In the genomic region with DNA sequence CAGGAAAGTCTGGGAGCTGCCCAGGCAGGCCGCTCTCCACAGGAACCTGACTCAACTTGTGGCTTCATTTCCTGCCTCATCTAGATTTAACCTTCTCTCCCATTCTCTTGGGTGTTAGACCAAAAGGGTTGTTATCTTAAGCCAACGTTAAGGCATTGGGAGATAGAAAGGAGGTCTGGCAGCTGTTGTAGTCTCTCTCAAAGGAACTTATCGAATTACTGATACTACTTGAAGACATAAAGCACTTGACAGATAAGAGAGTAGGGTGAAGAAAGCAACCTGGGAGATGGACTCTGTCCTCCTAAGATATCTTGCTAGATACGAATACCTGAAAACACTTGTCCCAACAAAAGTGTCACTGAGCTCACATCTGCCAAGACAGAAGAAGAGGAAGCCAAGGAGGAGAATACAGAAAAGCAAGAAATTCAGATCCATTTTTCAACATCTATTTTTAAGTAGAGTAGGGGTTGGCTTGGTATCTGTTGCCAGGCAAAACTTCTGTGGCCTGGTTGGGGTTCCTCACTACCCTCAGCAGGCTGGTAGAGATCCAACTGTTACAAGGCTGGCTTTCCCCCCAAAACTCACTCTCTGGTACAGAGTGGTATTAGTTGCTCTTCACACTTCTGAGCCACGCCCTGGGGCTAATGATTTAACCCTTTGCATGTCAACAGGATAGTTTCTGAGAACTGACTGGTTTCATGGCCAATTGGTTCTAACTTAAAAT, we compare ENCODE assay signal across 21 mouse cellular contexts. TPM values are rescaled to one million over a fixed set of nuclear protein-coding genes. Genes with fewer than 3 reads are reported as not detected.
DNase-seq lines count a peak whose midpoint lies in the region; ATAC-seq and TF ChIP-seq lines count a peak whose summit lies in the region.
"Had no signal": no experiment of that assay in that cellular context is flagged by ENCODE, and none has a peak within 500 bp of the region (broad histone marks: within the 10 kb centered on the region; RNA-seq: fewer than 3 reads in every experiment).

No protein-coding gene starts in this region.

- no peak for TF ChIP-seq CTCF in liver, postnatal 0 days (IDR thresholded peaks at IDR 0.05; ENCODE audit: low read depth)

- no peak overlapping the region for H3K4me3 ChIP-seq in liver, embryonic 12.5 days
- no peak overlapping the region for H3K4me3 ChIP-seq in liver, postnatal 0 days (ENCODE audit: low read depth, low read length)
- H3K4me3 ChIP-seq in liver, embryonic 15.5 days (replicated peaks): no peak overlapping the region
- H3K4me3 ChIP-seq in limb, embryonic 10.5 days: no peak overlapping the region
- H3K4me3 ChIP-seq: embryonic facial prominence, embryonic 15.5 days; hindbrain, embryonic 10.5 days; midbrain, embryonic 13.5 days had no signal

- no peak overlapping the region for H3K9ac ChIP-seq in liver, embryonic 12.5 days
- H3K9ac ChIP-seq in liver, postnatal 0 days (replicated peaks): no peak overlapping the region
- no peak overlapping the region for H3K9ac ChIP-seq in liver, embryonic 15.5 days
- H3K9ac ChIP-seq: embryonic facial prominence, embryonic 15.5 days; midbrain, embryonic 13.5 days had no signal

- no peaks in the 10 kb centered on the region; the same call in 1 of the 2 replicates for H3K9me3 ChIP-seq in liver, embryonic 12.5 days (replicated peaks)
- H3K9me3 ChIP-seq in liver, postnatal 0 days (ENCODE audit: low read length): no peaks in the 10 kb centered on the region
- no peaks in the 10 kb centered on the region for H3K9me3 ChIP-seq in liver, embryonic 15.5 days (replicated peaks)
- no peaks in the 10 kb centered on the region for H3K9me3 ChIP-seq in limb, embryonic 10.5 days (replicated peaks)
- H3K9me3 ChIP-seq: embryonic facial prominence, embryonic 15.5 days; hindbrain, embryonic 10.5 days; midbrain, embryonic 13.5 days had no signal

- peaks cover 14% of the 10 kb centered on the region for H3K4me1 ChIP-seq in liver, embryonic 12.5 days
- no peaks in the 10 kb centered on the region for H3K4me1 ChIP-seq in liver, postnatal 0 days (ENCODE audit: insufficient read depth)
- H3K4me1 ChIP-seq in liver, embryonic 15.5 days (replicated peaks): no peaks in the 10 kb centered on the region; the same call in 1 of the 2 replicates
- no peaks in the 10 kb centered on the region for H3K4me1 ChIP-seq in limb, embryonic 10.5 days
- H3K4me1 ChIP-seq: embryonic facial prominence, embryonic 15.5 days; hindbrain, embryonic 10.5 days; midbrain, embryonic 13.5 days had no signal

- H3K27ac ChIP-seq in liver, embryonic 12.5 days: no peak overlapping the region
- no peak overlapping the region for H3K27ac ChIP-seq in liver, postnatal 0 days (ENCODE audit: low read depth)
- H3K27ac ChIP-seq in liver, embryonic 15.5 days (replicated peaks): no peak overlapping the region
- no peak overlapping the region for H3K27ac ChIP-seq in limb, embryonic 10.5 days
- H3K27ac ChIP-seq: embryonic facial prominence, embryonic 15.5 days; hindbrain, embryonic 10.5 days; macrophage; midbrain, embryonic 13.5 days had no signal

- no peak for TF ChIP-seq EP300 in liver, postnatal 0 days (IDR thresholded peaks at IDR 0.05; ENCODE audit: low read depth)

- ATAC-seq in liver, embryonic 12.5 days: peak; percentile 83
- no peak for ATAC-seq in liver, postnatal 0 days
- ATAC-seq in common myeloid progenitor, adult 5-6 weeks (replicated peaks; ENCODE audit: low read depth, poor library complexity, severe bottlenecking): peak; percentile 55
- peak; percentile 67 for ATAC-seq in liver, embryonic 15.5 days (ENCODE audit: insufficient read depth)
- ATAC-seq: forebrain, embryonic 14.5 days; hindbrain, embryonic 16.5 days; midbrain, embryonic 13.5 days had no signal

- no peaks in the 10 kb centered on the region for H3K27me3 ChIP-seq in liver, embryonic 12.5 days (replicated peaks)
- H3K27me3 ChIP-seq in liver, postnatal 0 days (ENCODE audit: insufficient read depth, low read length): no peaks in the 10 kb centered on the region
- H3K27me3 ChIP-seq in liver, embryonic 15.5 days: no peaks in the 10 kb centered on the region
- H3K27me3 ChIP-seq in limb, embryonic 10.5 days (ENCODE audit: low read depth, poor library complexity, severe bottlenecking): no peaks in the 10 kb centered on the region
- H3K27me3 ChIP-seq: embryonic facial prominence, embryonic 15.5 days; midbrain, embryonic 13.5 days had no signal

- WGBS in liver, embryonic 12.5 days (ENCODE audit: insufficient replicate concordance): 12% methylated on average over 5 of the region's 5 CpGs
- 28% methylated on average over 5 of the region's 5 CpGs for WGBS in liver, postnatal 0 days (ENCODE audit: insufficient replicate concordance)
- WGBS in liver, embryonic 15.5 days (ENCODE audit: insufficient replicate concordance): 9% methylated on average over 5 of the region's 5 CpGs
- WGBS in limb, embryonic 10.5 days: 76% methylated on average over 5 of the region's 5 CpGs

- peak overlapping the region; percentile 17 for H3K4me2 ChIP-seq in liver, embryonic 12.5 days
- no peak overlapping the region for H3K4me2 ChIP-seq in liver, postnatal 0 days (ENCODE audit: low read depth, low read length)
- no peak overlapping the region for H3K4me2 ChIP-seq in liver, embryonic 15.5 days
- H3K4me2 ChIP-seq: embryonic facial prominence, embryonic 15.5 days; heart, embryonic 11.5 days; midbrain, embryonic 13.5 days had no signal

- DNase-seq in liver, postnatal 0 days: no peak
- DNase-seq in spleen, postnatal 10 days (ENCODE audit: low spot score in 2 of 2): no peak
- DNase-seq in limb, embryonic 10.5 days (ENCODE audit: low spot score): no peak
- DNase-seq in urinary bladder, postnatal 25 days (ENCODE audit: low spot score): no peak
- DNase-seq: adrenal gland, adult 2 months; cerebellum, adult 2 months; gastrocnemius, postnatal 10 days; heart, adult 11 months; kidney, adult 11 months; layer of hippocampus, adult 9-11 months; thymus, postnatal 25 days had no signal

- no peaks in the 10 kb centered on the region for H3K36me3 ChIP-seq in liver, embryonic 12.5 days
- no peaks in the 10 kb centered on the region for H3K36me3 ChIP-seq in liver, postnatal 0 days (replicated peaks; ENCODE audit: insufficient read depth, low read length)
- H3K36me3 ChIP-seq in liver, embryonic 15.5 days (replicated peaks): no peaks in the 10 kb centered on the region
- H3K36me3 ChIP-seq in limb, embryonic 10.5 days: no peaks in the 10 kb centered on the region
- H3K36me3 ChIP-seq: embryonic facial prominence, embryonic 15.5 days; hindbrain, embryonic 10.5 days; midbrain, embryonic 13.5 days had no signal

RNA-seq across cellular contexts. Expression of a gene that starts 14.6 kb away (rescaled TPM):
- polyA plus RNA-seq in liver, embryonic 12.5 days (2016; fragmentation: Nextera tagmentation; extraction: Ambion mirVana): 0.55 and 0.92 TPM in 2 replicates
- 0.97 and 1.0 TPM in 2 replicates for polyA plus RNA-seq in liver, postnatal 0 days (2015; fragmentation: Nextera tagmentation; extraction: Ambion mirVana)
- total RNA-seq in common myeloid progenitor, adult 5-6 weeks (2017): not detected in 2 replicates
- polyA plus RNA-seq in liver, embryonic 15.5 days (2015; fragmentation: Nextera tagmentation; extraction: Ambion mirVana): 0.62 and 0.68 TPM in 2 replicates
- polyA plus RNA-seq in limb, embryonic 10.5 days (2016; fragmentation: Nextera tagmentation; extraction: Ambion mirVana): 0.54 and 1.2 TPM in 2 replicates
- polyA plus RNA-seq: macrophage had no signal

RNA-seq across cellular contexts. Expression of a gene that starts 46.2 kb away (rescaled TPM):
- 12.7 and 13.4 TPM in 2 replicates for polyA plus RNA-seq in liver, embryonic 12.5 days (2016; fragmentation: Nextera tagmentation; extraction: Ambion mirVana)
- 5.0 and 5.3 TPM in 2 replicates for polyA plus RNA-seq in liver, postnatal 0 days (2015; fragmentation: Nextera tagmentation; extraction: Ambion mirVana)
- total RNA-seq in common myeloid progenitor, adult 5-6 weeks (2017): 37.4 and 47.7 TPM in 2 replicates
- 6.4 and 7.1 TPM in 2 replicates for polyA plus RNA-seq in liver, embryonic 15.5 days (2015; fragmentation: Nextera tagmentation; extraction: Ambion mirVana)
- polyA plus RNA-seq in limb, embryonic 10.5 days (2016; fragmentation: Nextera tagmentation; extraction: Ambion mirVana): 25.4 and 30.6 TPM in 2 replicates
